Mouse (Mus musculus) limb, embryonic 12.5 days (tissue): ENCODE data around the gene Man1b1. TPM values are rescaled to one million over a fixed set of nuclear protein-coding genes. Genes with fewer than 3 reads are reported as not detected.

Experiments used
- ATAC-seq: fragments of 200-750 bp; cut with Nextera tagmentation; 2 replicates; pipeline ENCODE4 v1.8.0; 2017; ENCODE audit warnings: low read depth, moderate TSS enrichment; ENCODE audit not compliant: insufficient number of reproducible peaks, insufficient read depth, low FRiP score, low TSS enrichment
- H3K27ac ChIP-seq: fragments of 300-500 bp; sonication (generic); 2 replicates; pipeline ENCODE4 v1.5.1; 2016; ENCODE audit warnings: mild to moderate bottlenecking, moderate library complexity
- H3K27me3 ChIP-seq: fragments of 300-500 bp; sonication (generic); 2 replicates; pipeline ENCODE4 v1.6.1; 2016; ENCODE audit warnings: mild to moderate bottlenecking, moderate library complexity
- H3K36me3 ChIP-seq: fragments of 300-500 bp; sonication (generic); 2 replicates; pipeline ENCODE4 v1.6.1; 2016; ENCODE audit warnings: mild to moderate bottlenecking, moderate library complexity
- H3K4me1 ChIP-seq: fragments of 300-500 bp; sonication (generic); replicated peaks from 2 replicates; pipeline ENCODE4 v1.6.1; 2016
- H3K4me2 ChIP-seq: fragments of 300-500 bp; sonication (generic); 2 replicates; pipeline ENCODE4 v1.6.1; 2016; ENCODE audit warnings: mild to moderate bottlenecking, moderate library complexity
- H3K4me3 ChIP-seq: fragments of 300-500 bp; sonication (generic); replicated peaks from 2 replicates; pipeline ENCODE4 v1.5.1; 2016; ENCODE audit warnings: mild to moderate bottlenecking
- H3K9ac ChIP-seq: fragments of 300-500 bp; sonication (generic); replicated peaks from 2 replicates; pipeline ENCODE4 v1.6.1; 2016; ENCODE audit warnings: mild to moderate bottlenecking, moderate library complexity
- H3K9me3 ChIP-seq: fragments of 300-500 bp; sonication (generic); 2 replicates; pipeline ENCODE4 v1.6.1; 2016; ENCODE audit warnings: mild to moderate bottlenecking, moderate library complexity
- WGBS: fragments of 180-500 bp; shearing (Covaris S2); methylation state at CpG from one replicate; pipeline ENCODE4 v1.1.7; 2016; 5-methylcytosine and 5-hydroxymethylcytosine counted together
- polyA plus RNA-seq: library from polyadenylated mRNA; unstranded; fragments of >200 nt; fragmentation: Nextera tagmentation; extraction: Ambion mirVana; gene quantifications from 2 replicates; pipeline ENCODE4 v1.2.1, GENCODE M21; 2016

Gene Man1b1
- polyA plus RNA-seq, 1 experiment from 2014 or later: 58.9 TPM

GRCm38 (mm10) chr2:25348162-25348561 is 16.0 kb downstream of the Man1b1 start:
- 94% methylated on average over 7 of the region's 7 CpGs for WGBS
- H3K4me2 ChIP-seq: no peak overlapping the region
- no peak overlapping the region for H3K9ac ChIP-seq
- H3K27me3 ChIP-seq: no peaks in the 10 kb centered on the region
- no peak overlapping the region for H3K27ac ChIP-seq
- no peak overlapping the region for H3K4me3 ChIP-seq
- no peaks in the 10 kb centered on the region for H3K9me3 ChIP-seq
- no peaks in the 10 kb centered on the region for H3K4me1 ChIP-seq
- no peak for ATAC-seq
- peaks cover 98% of the 10 kb centered on the region for H3K36me3 ChIP-seq

- Histone ChIP-seq H3K36me3 (peaks cover 92% of the 10 kb centered on the region), H3K9ac (peak overlapping the region; percentile 23; the same call in 1 of the 2 replicates)
- WGBS: 92% methylated on average over 4 of the region's 4 CpGs
These were observed 17.4 kb downstream of the Man1b1 start for GRCm38 (mm10) chr2:25349499-25349898.

GRCm38 (mm10) chr2:25350701-25351100 is 18.6 kb downstream of the Man1b1 start:
- no peak for ATAC-seq
- Histone ChIP-seq H3K9me3 (no peaks in the 10 kb centered on the region), H3K27me3 (no peaks in the 10 kb centered on the region), H3K4me3 (no peak overlapping the region), H3K4me1 (peaks cover 9% of the 10 kb centered on the region), H3K4me2 (no peak overlapping the region), H3K9ac (no peak overlapping the region), H3K27ac (no peak overlapping the region), H3K36me3 (peaks cover 80% of the 10 kb centered on the region)
- 90% methylated on average over 3 of the region's 3 CpGs for WGBS

More at GRCm38 (mm10) chr2:25349499-25349898, 17.4 kb downstream of the Man1b1 start:
- no peaks in the 10 kb centered on the region for H3K4me1 ChIP-seq
- no peak overlapping the region for H3K4me3 ChIP-seq
- no peak overlapping the region for H3K4me2 ChIP-seq
- H3K9me3 ChIP-seq: no peaks in the 10 kb centered on the region
- H3K27ac ChIP-seq: no peak overlapping the region
- no peak for ATAC-seq
- H3K27me3 ChIP-seq: no peaks in the 10 kb centered on the region

GRCm38 (mm10) chr2:25354211-25354610 is 22.1 kb downstream of the Man1b1 start:
- H3K27ac ChIP-seq: no peak overlapping the region
- WGBS: 90% methylated on average over 6 of the region's 6 CpGs
- H3K4me1 ChIP-seq: peaks cover 18% of the 10 kb centered on the region
- no peak overlapping the region for H3K9ac ChIP-seq
- H3K36me3 ChIP-seq: peaks cover 47% of the 10 kb centered on the region
- no peaks in the 10 kb centered on the region for H3K9me3 ChIP-seq
- H3K4me2 ChIP-seq: no peak overlapping the region
- no peak overlapping the region for H3K4me3 ChIP-seq
- ATAC-seq: no peak
- H3K27me3 ChIP-seq: no peaks in the 10 kb centered on the region

GRCm38 (mm10) chr2:25355419-25356066 is 23.4 kb downstream of the Man1b1 start:
- Histone ChIP-seq H3K4me2 (peak overlapping the region; percentile 87), H3K4me1 (peaks cover 18% of the 10 kb centered on the region), H3K36me3 (peaks cover 33% of the 10 kb centered on the region), H3K9me3 (no peaks in the 10 kb centered on the region), H3K9ac (peak overlapping the region; percentile 61), H3K27me3 (no peaks in the 10 kb centered on the region), H3K27ac (no peak overlapping the region), H3K4me3 (peak overlapping the region; percentile 56)
- no peak for ATAC-seq
- WGBS: 35% methylated on average over 18 of the region's 18 CpGs

- WGBS: 7% methylated on average over 13 of the region's 13 CpGs
- Histone ChIP-seq H3K9me3 (no peaks in the 10 kb centered on the region), H3K36me3 (peaks cover 24% of the 10 kb centered on the region), H3K27ac (no peak within 1 kb of the TSS), H3K4me1 (peaks cover 18% of the 10 kb centered on the region), H3K9ac (peak within 1 kb of the TSS; percentile 61), H3K27me3 (no peaks in the 10 kb centered on the region), H3K4me2 (peak within 1 kb of the TSS; percentile 87), H3K4me3 (peak within 1 kb of the TSS; percentile 56)
- peak; percentile 57 for ATAC-seq
These were observed 24.3 kb downstream of the Man1b1 start, which contains the start of gene Dpp7 for GRCm38 (mm10) chr2:25356208-25357079. TSS of gene Dpp7 (minus strand) at chr2:25356359.

GRCm38 (mm10) chr2:25359848-25360247 is 27.7 kb downstream of the Man1b1 start:
- whole genome bisulfite sequencing: 74% methylated on average over 4 of the region's 4 CpGs
- H3K4me3 ChIP-seq: no peak overlapping the region
- H3K27me3 ChIP-seq: peaks cover 21% of the 10 kb centered on the region
- no peak overlapping the region for H3K9ac ChIP-seq
- no peaks in the 10 kb centered on the region for H3K9me3 ChIP-seq
- H3K4me1 ChIP-seq: peaks cover 20% of the 10 kb centered on the region
- H3K36me3 ChIP-seq: no peaks in the 10 kb centered on the region
- ATAC-seq: no peak
- H3K27ac ChIP-seq: no peak overlapping the region
- no peak overlapping the region for H3K4me2 ChIP-seq

- no peak overlapping the region for H3K9ac ChIP-seq
- no peak overlapping the region for H3K27ac ChIP-seq
- no peak overlapping the region for H3K4me3 ChIP-seq
- peaks cover 45% of the 10 kb centered on the region for H3K27me3 ChIP-seq
- no peaks in the 10 kb centered on the region for H3K9me3 ChIP-seq
- WGBS: 53% methylated on average over 13 of the region's 13 CpGs
- H3K4me1 ChIP-seq: peaks cover 8% of the 10 kb centered on the region; the same call in 1 of the 2 replicates
- no peak overlapping the region for H3K4me2 ChIP-seq
- H3K36me3 ChIP-seq: no peaks in the 10 kb centered on the region
- ATAC-seq: no peak
These were observed 31.5 kb downstream of the Man1b1 start for GRCm38 (mm10) chr2:25363478-25364178.

GRCm38 (mm10) chr2:25364313-25364712 is 32.2 kb downstream of the Man1b1 start:
- Histone ChIP-seq H3K9ac (no peak overlapping the region), H3K36me3 (no peaks in the 10 kb centered on the region), H3K9me3 (no peaks in the 10 kb centered on the region), H3K4me3 (peak overlapping the region; percentile 60; the same call in 1 of the 2 replicates), H3K4me2 (peak overlapping the region; percentile 99; the same call in 1 of the 2 replicates), H3K4me1 (peaks cover 8% of the 10 kb centered on the region; the same call in 1 of the 2 replicates), H3K27ac (no peak overlapping the region), H3K27me3 (peaks cover 45% of the 10 kb centered on the region)
- ATAC-seq: 0 out of 2 replicates have a peak, but pooled peaks have one; percentile 12
- 86% methylated on average over 4 of the region's 4 CpGs for WGBS

- 23% methylated on average over 9 of the region's 9 CpGs for WGBS
- no peak for ATAC-seq
- peaks cover 45% of the 10 kb centered on the region for H3K27me3 ChIP-seq
These were observed 32.6 kb downstream of the Man1b1 start for GRCm38 (mm10) chr2:25364761-25365090.

More at GRCm38 (mm10) chr2:25364761-25365090, 32.6 kb downstream of the Man1b1 start:
- Histone ChIP-seq H3K36me3 (no peaks in the 10 kb centered on the region), H3K4me1 (peaks cover 8% of the 10 kb centered on the region; the same call in 1 of the 2 replicates), H3K9me3 (no peaks in the 10 kb centered on the region), H3K9ac (peak overlapping the region; percentile 69), H3K27ac (no peak overlapping the region), H3K4me2 (peak overlapping the region; percentile 99), H3K4me3 (peak overlapping the region; percentile 60)
